Mouse (Mus musculus): ENCODE results near the gene 1600002K03Rik.

Gene 1600002K03Rik

GRCm38 (mm10) chr10:80168038-80168661 is 4.6 kb upstream of the 1600002K03Rik start:
- peak; percentile 91 for DNase-seq

DNA sequence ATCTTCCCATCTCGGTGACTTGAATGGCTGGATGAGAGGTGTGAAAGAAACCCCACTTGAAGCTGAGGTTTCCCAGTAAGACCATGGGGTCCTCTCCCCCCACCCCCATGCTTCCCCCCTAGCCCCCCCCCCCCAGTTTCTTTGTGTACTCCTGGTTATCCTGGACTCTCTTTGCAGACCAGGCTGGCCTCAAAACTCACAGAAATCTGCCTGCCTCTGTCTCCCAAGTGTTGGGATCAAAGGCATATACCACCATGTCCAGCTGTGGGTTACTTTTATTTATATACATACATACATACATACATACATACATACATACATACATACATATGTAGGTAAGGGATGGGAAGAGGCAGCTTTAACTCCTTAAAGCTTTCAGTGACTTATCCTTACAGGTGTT is 3.7 kb upstream of the 1600002K03Rik start:
- DNase-seq = no peak

DNA sequence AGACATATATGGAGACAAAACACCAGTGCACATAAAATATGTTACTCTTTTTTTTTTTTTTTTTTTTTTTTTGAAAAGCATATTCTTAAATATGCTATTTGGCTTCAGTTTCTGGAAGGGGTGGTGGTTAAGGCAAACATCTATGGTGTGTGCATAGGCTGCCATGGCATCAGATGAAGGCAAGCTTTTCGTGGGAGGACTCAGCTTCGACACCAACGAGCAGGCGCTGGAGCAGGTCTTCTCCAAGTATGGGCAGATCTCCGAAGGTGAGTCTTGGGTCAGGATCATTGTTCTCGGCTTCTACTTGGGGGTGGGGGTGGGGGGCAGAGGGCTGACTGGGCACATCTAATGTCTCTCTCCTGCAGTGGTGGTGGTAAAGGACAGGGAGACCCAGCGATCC is 3.1 kb upstream of the 1600002K03Rik start:
- DNase-seq = no peak

DNA sequence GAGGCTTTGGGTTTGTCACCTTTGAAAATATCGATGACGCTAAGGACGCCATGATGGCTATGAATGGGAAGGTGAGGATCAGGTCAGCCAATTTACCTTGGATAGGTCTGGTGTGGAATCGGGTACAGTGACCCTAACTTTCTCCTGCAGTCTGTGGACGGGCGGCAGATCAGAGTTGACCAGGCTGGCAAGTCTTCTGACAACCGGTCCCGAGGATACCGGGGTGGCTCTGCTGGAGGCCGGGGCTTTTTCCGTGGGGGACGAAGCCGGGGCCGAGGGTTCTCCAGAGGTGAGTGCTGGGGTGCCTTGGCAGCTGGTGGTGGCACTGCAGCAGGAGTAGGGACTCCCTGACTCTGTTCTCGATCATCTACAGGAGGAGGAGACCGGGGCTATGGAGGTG is 2.7 kb upstream of the 1600002K03Rik start:
- DNase-seq = peak; percentile 25

DNA sequence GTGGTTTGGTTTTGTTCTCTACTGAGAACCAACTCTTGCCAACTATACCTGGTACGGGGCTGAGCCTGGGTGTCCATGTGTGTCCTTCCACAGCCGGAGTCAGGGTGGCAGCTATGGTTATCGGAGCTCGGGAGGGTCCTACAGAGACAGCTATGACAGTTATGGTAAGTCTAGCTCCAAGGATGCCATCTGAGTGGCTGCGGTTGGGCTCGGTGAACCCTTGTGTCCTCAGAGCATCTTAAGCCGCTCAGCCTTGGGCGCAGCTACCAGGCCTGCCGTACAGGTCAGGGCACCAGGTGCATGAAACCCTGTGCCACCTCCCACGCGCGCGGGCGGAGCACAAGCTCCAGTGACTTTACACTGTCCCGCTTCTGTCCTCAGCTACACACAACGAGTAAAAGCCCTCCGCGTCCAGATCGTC is 2.1 kb upstream of the 1600002K03Rik start:
- peak; percentile 52 for DNase-seq

GRCm38 (mm10) chr10:80171252-80171651 is 1.5 kb upstream of the 1600002K03Rik start:
- DNase-seq = no peak

DNA sequence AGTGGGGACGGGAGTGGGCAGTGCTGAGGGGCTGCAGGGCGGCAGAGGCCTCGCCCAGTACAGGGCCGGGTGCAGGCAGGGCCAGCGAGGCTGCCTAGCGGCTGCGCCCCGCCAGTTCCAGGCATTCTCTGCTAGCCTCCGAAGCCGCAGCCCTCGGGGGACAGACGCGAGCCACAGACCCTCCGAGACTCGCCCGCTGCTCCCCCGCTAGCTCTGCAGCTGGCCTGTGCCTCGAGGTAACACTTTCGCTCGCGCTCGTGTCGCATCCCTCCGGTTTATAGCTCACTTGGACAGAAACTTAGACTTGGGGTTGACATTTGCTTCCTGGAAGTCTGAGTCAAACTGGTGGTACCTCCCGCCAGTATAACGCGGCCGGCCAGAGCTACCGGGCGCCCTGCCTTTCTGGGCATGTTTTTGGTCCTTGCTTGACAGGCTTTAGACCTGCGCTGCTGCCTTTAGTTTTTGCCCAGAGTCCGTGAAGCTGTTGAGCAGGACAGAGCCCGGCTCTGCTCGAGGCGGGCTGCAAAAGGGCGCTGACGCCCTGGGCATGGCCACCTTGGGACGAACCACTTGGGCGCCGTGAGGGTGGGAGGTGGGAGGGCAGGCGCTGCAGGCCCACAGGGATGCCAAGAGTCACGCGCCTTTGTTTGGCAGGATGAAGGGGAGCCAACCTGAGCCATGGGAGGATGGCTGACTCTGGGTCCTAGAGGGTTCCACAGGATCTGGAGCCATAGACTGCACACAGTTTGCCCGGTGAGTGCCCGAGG is 801 bp upstream of the 1600002K03Rik start:
- peak; percentile 45 for DNase-seq

GRCm38 (mm10) chr10:80173358-80173757 is 614 bp downstream of the 1600002K03Rik start:
- DNase-seq = peak; percentile 31

DNA sequence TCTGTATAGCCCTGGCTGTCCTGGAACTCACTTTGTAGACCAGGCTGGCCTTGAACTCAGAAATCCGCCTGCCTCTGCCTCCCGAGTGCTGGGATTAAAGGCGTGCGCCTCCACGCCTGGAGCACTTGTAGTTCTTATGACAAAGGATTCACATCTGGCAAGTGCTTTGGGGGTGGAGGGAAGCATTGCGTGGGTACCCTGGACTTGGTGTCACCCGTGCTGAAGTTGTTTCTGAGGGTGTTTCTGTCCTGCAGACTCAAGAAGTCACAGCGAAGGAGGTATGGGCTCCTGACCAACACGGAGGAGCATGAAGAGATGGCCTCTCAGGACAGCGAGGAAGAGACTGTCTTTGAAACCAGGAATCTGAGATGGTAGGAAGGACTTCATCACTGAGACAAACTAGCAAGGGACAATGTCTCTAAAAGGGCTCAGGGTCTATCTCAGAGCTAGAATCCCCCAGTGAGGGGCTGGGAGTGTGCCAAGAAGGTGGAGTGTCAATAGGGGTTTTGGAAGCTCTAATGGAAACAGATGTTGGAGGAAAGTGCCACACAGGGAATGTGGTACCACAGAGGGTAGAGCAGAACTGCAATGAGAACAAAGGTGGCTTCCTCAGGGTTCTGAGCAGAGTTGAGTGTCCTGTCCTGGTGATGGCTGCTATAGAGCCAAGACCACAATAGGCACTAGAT is 1.4 kb downstream of the 1600002K03Rik start:
- DNase-seq = no peak

DNA sequence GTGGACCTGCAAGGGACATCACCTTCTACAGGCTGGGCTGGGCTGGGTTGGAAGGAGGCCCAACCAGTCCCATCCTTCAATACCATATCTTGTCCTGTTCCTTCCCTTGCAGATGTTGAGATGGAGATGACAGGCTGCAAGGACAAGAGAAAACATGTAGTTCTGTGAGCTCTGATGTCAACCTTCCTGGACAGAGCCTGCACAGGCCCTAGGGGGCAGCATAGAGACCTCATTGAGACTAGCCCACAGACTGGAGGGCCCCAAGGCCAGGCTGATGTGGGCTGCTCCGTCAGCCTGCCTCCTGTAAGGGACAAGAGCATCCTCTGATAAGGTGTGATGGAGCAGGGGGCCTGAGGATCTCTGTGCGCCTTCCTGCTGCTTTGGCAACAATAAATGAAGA is 2.0 kb downstream of the 1600002K03Rik start:
- DNase-seq = peak; percentile 58

DNA sequence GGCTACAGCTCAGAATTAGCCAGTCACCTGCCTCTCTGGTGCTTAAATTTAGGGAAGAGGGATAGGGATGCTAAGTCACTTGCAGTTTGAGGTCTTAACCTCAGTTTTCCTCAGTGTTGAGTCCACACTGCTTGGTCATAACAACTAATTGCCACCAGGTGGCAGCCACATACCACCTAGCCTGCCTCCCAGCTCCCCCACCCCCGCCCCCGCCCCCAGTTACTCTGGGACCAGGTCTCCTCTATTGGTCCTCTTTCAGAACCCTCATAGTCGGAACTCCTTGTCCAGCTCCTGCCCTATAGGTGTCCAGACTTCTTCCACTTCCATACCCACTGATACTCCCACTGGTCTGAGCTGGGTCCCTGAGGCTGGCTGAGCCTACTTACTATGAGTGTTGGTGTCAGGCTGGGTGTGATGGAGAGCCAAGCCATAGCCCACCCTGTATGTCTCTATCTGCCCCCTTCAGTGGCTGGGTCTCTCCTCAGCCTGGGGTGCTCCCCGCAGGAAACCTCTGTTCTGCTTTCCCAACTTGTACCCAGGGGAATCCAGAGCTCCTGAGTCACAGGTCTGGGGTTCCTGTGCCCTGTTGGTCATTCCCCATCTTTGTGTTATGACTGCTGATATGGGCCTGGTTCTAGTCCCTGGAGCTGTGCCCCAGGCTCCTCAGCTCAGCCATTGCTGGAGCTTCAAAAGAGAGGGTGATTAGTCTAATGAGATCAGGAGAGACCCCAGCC is 3.0 kb downstream of the 1600002K03Rik start:
- peak; percentile 29 for DNase-seq

- no peak for DNase-seq
Observed at GRCm38 (mm10) chr10:80176270-80176834, 3.6 kb downstream of the 1600002K03Rik start.

GRCm38 (mm10) chr10:80177441-80178279 is 4.9 kb downstream of the 1600002K03Rik start:
- no peak for DNase-seq

GRCm38 (mm10) chr10:80179068-80180051 is 6.6 kb downstream of the 1600002K03Rik start, which contains the start of gene Efna2:
Gene Efna2, plus strand, starts transcription at chr10:80179482.
- no peak for DNase-seq

DNA sequence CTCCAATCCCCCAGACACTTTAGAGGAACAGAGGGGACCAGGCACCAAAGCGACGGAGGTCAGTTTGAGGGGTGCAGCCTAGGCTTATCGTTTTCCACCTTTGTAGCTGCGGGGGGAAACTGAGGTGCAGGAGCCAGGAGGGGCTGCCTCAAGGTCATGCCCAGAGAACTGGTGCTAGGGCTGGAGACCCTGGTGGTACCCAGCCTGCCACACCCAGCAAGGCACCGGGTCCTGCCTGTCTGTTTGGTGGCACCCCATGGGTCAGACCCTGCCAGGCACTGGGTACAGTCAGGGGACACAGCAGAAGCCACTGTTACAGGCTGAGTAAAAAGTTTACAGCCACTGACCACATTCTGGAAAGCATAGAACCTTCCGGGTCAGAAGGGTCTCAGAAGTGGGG is 7.5 kb downstream of the 1600002K03Rik start:
- DNase-seq = no peak

DNA sequence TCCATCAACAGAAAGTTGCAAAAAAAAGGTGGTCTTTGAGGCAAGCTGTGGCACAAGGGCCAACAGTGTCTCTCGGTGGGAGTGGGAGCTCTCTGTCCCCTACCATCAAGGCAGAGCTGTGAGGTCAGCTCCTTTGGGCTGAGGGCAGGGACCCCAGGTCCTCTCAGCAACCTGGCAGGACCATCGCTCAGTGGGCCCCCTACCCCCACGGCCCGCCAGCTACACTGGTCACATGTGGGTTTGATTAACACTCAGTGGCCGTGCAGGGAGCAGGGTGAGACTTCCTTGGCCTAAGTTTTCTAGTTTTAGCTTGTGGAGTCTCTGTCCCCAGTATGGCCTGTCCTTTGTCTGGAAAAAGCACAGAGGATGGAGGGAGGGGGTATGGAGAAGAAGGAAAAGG is 8.1 kb downstream of the 1600002K03Rik start:
- no peak for DNase-seq

DNA sequence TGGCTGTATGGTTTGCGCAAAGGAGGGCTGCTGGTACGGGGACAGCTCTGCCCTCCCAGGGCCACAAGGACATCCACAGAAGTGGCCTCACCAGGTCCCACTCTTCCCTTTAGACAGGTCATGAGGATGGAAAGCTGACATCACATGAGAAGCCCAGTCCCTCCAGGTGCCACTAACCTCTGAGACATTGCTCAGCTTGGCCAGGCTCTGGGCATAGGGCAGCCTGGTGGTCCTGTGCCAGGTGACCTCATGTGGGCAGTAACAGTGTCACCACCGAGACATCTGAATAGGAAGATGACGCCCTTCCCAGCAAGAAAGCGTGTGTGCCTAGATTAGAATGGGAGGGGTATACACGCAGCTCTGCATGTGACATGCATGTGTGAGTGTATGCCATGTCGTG is 9.8 kb downstream of the 1600002K03Rik start:
- DNase-seq = no peak

GRCm38 (mm10) chr10:80186649-80187048 is 13.9 kb downstream of the 1600002K03Rik start:
- DNase-seq = no peak

DNA sequence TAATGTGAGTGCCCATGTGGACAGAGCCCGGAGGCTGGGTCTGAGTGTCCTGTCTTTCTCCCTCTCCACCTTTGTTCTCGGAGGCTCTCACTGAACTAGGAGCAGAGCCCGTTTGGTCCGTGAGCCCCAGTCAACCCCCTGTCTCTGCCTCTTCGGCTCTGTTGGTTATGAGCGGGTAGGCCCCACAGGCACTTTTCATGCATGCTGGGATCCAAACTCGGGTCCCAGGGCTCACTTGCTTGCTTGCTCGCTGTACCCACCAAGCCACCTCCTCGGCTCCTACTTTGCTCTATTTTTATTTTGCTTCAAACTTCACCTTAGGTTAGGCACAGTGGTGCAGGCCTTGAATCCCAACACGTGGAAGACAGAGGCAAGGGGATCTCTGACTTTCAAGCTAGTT is 15.0 kb downstream of the 1600002K03Rik start:
- no peak for DNase-seq

DNA sequence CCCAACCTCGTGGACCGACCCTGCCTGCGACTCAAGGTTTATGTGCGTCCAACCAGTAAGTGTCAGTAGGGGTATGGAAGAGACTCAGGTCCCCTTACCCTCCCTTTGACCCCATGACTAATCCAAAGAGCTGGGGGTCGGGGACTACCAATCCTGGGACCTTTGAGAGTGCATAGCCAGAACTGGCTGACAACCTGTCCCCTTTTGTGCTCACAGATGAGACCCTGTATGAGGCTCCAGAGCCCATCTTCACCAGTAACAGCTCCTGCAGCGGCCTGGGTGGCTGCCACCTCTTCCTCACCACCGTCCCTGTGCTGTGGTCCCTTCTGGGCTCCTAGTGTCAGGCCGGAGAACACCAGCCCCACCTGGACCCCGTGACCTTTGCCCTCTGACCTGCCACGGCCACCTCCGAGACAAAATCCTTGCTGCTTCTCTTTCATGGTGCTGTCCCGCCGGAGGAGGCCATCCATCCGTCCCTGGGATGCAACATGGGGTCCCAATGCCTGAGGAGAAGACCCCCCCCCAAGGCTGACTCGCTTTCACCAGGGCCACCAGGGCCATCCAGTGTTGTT is 15.8 kb downstream of the 1600002K03Rik start:
- DNase-seq = no peak

Measured in layer of hippocampus, adult 9-11 months (tissue).